Mouse (Mus musculus) cerebellum, adult 2 months (tissue): ENCODE measurements around the gene Gbp9. TPM values are rescaled to one million over a fixed set of nuclear protein-coding genes. Genes with fewer than 3 reads are reported as not detected.
"Not testable (repeated sequence)": the region's sequence is repeated elsewhere in the genome, so short reads cannot be mapped to it uniquely, and the experiment has no call there.

Experiments used
- DNase-seq, 2 experiments: peaks; one replicate each; pipeline ENCODE4 v3.0.0; 2021
- H3K27ac ChIP-seq: fragments of 200-500 bp; 2 replicates; pipeline ENCODE4 v1.5.1; 2012; ENCODE audit warnings: low read length, control low read depth, inconsistent platforms; ENCODE audit not compliant: insufficient read depth
- H3K27me3 ChIP-seq: fragments of 200-500 bp; 2 replicates; pipeline ENCODE4 v1.6.1; 2012; ENCODE audit warnings: inconsistent platforms, mild to moderate bottlenecking, low read length, moderate library complexity; ENCODE audit not compliant: control insufficient read depth, insufficient read depth
- H3K4me1 ChIP-seq: fragments of 200-500 bp; 2 replicates; pipeline ENCODE4 v1.6.1; 2011; ENCODE audit warnings: low read length; ENCODE audit not compliant: control insufficient read depth, insufficient read depth
- H3K4me3 ChIP-seq: fragments of 200-500 bp; replicated peaks from 2 replicates; pipeline ENCODE3; 2011; ENCODE audit warnings: mild to moderate bottlenecking, low read depth, low read length, control low read depth; ENCODE audit not compliant: insufficient read depth
- CTCF ChIP-seq: fragments of 200-500 bp; IDR thresholded peaks from 2 replicates; pipeline ENCODE4 v1.5.1; 2011; ENCODE audit warnings: low read depth, mild to moderate bottlenecking, control low read depth, low read length, moderate library complexity, borderline replicate concordance; ENCODE audit not compliant: insufficient read depth
- POLR2A ChIP-seq: fragments of 200-500 bp; IDR thresholded peaks from 2 replicates; pipeline ENCODE4 v1.6.1; 2011; ENCODE audit warnings: low read length, control low read depth, borderline replicate concordance; ENCODE audit not compliant: insufficient read depth
- WGBS: fragments of 180-500 bp; shearing (Covaris S2); methylation state at CpG from one replicate; pipeline ENCODE4 v1.1.7; 2018; 5-methylcytosine and 5-hydroxymethylcytosine counted together
- polyA plus RNA-seq: library from polyadenylated mRNA; depleted of rRNA; stranded (reverse); fragments of >200 nt; gene quantifications from 2 replicates; pipeline ENCODE4 v1.2.3, GENCODE M21; 2012; rRNA removed

The Gbp9 gene
- polyA plus RNA-seq, 1 experiment, result 2.6 TPM

DNA sequence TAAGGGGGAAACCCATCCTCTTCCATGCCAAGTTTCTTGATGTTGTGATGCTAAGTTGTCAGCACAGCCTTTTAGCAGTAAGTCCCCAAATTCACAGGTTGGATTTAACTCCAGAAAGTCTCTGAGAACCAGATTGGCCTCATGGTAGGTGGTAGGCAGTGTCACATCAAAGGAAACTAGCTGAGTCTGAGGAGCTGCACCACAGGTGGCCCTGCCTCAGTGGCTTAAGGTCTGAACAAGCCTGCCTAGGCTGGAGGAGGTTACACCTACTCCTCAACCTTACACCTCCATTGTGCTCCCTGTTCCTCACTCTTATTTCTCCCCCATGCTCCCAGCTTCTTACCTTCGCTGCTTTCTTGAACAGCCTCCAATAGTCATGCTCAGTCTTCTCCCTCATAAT lies 76.0 kb downstream of the Gbp9 start:
- H3K27me3 ChIP-seq, result no peaks in the 10 kb centered on the region
- H3K4me3 ChIP-seq, result no peak overlapping the region
- no peak for DNase-seq
- H3K27ac ChIP-seq, result no peak overlapping the region
- TF ChIP-seq CTCF (no peak), POLR2A (no peak)
- 47% methylated on average over 1 of the region's 1 CpGs for whole genome bisulfite sequencing
- no peaks in the 10 kb centered on the region for H3K4me1 ChIP-seq

GRCm38 (mm10) chr5:105062403-105062802 lies 76.9 kb downstream of the Gbp9 start:
- H3K4me1 ChIP-seq, DNase-seq, H3K27ac ChIP-seq, H3K4me3 ChIP-seq, H3K27me3 ChIP-seq: not testable (repeated sequence)
- 77% methylated on average over 2 of the region's 2 CpGs for WGBS

DNA sequence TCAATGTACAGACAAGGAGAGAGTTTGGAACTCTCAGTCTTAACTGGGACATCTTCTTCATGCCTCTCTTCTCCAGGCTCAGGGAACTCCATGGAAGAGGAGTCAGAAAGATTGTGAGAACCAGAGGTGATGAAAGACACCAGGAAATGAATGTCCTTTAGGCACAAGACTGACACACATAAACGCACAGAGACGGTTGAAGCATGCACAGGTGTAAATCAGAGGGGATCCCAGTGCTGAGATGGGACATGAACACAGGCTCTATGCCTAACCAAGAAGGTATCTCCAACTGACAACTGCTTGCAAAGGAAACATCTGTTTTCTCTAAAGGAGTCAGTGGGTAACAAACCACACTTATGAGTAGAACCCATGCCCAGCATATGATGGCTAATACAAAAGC lies 79.1 kb downstream of the Gbp9 start:
- Histone ChIP-seq H3K4me3 (no peak overlapping the region), H3K27ac (no peak overlapping the region), H3K27me3 (no peaks in the 10 kb centered on the region), H3K4me1 (no peaks in the 10 kb centered on the region)
- WGBS, result 91% methylated on average over 2 of the region's 2 CpGs
- no peak for DNase-seq
- no peak for TF ChIP-seq CTCF
- TF ChIP-seq POLR2A, result no peak

- Histone ChIP-seq H3K4me1 (no peaks in the 10 kb centered on the region), H3K27me3 (no peaks in the 10 kb centered on the region), H3K27ac (no peak overlapping the region), H3K4me3 (no peak overlapping the region)
- WGBS, result 95% methylated on average over 2 of the region's 2 CpGs
- TF ChIP-seq CTCF, result no peak
- no peak for TF ChIP-seq POLR2A
- no peak for DNase-seq
Observed at GRCm38 (mm10) chr5:105055279-105055678, 84.1 kb downstream of the Gbp9 start.

- H3K4me3 ChIP-seq, H3K27me3 ChIP-seq, H3K27ac ChIP-seq, H3K4me1 ChIP-seq, DNase-seq: not testable (repeated sequence)
- WGBS, result 85% methylated on average over 1 of the region's 1 CpGs
Observed at GRCm38 (mm10) chr5:105053471-105054169, 85.7 kb downstream of the Gbp9 start.

DNA sequence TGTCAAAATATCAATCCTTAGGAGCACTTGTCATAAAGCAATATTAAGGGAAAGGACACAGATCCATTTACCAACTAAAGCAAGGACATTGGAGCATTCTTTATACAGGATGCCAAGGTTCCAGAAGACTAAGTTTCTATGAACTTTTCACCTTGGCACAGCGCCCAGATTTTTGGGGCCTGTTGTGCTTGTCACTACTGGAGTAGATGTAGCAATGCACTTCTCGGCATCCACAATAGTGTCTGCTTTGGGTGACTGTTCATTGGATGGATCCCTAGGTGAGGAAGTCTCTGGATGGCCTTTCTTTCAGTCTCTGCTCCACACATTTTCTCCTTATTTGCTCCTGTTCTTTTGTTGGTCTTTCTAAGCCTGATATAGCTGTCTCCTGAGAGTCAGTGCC lies 107.0 kb downstream of the Gbp9 start:
- H3K4me3 ChIP-seq, result no peak overlapping the region
- H3K27ac ChIP-seq, result no peak overlapping the region
- no peak for TF ChIP-seq POLR2A
- TF ChIP-seq CTCF, result no peak
- 45% methylated on average over 2 of the region's 2 CpGs for WGBS
- DNase-seq, result no peak
- no peaks in the 10 kb centered on the region for H3K4me1 ChIP-seq
- H3K27me3 ChIP-seq, result no peaks in the 10 kb centered on the region

Other genes with a start within 250 kb of the Gbp9 start
- gene Abcg3, start 156.8 kb downstream of the Gbp9 start, polyA plus RNA-seq, result 0.11 and 0.13 TPM in 2 replicates
- gene Gbp8, start within 50 bp of the Gbp9 start, polyA plus RNA-seq, result 0.08 and 0.11 TPM in 2 replicates
- gene Gbp4, start within 50 bp of the Gbp9 start, polyA plus RNA-seq, result 2.2 and 2.9 TPM in 2 replicates
- 0.29 and 0.51 TPM in 2 replicates for gene Gbp10, start 100.0 kb upstream of the Gbp9 start, polyA plus RNA-seq
- gene Gm43302, start 154.2 kb upstream of the Gbp9 start, polyA plus RNA-seq, result 0.23 and 0.43 TPM in 2 replicates
- gene Gbp6, start 154.2 kb upstream of the Gbp9 start, polyA plus RNA-seq, result 2.2 and 2.7 TPM in 2 replicates